Mouse (Mus musculus) kidney, postnatal 0 days (tissue): ENCODE measurements around the gene B3gnt7. TPM values are rescaled to one million over a fixed set of nuclear protein-coding genes. Genes with fewer than 3 reads are reported as not detected.

ENCODE experiments used
- ATAC-seq: fragments of 200-750 bp; cut with Nextera tagmentation; replicated peaks from 2 replicates; pipeline ENCODE4 v1.8.0; 2017; ENCODE audit warnings: low read depth, moderate number of reproducible peaks, moderate TSS enrichment, moderate library complexity; ENCODE audit not compliant: low FRiP score
- DNase-seq: peaks from one replicate; pipeline ENCODE4 v3.0.0-alpha.2; 2016; ENCODE audit warnings: low spot score
- H3K27ac ChIP-seq: fragments of 300-500 bp; sonication (generic); 2 replicates; pipeline ENCODE4 v1.5.1; 2014; ENCODE audit warnings: mild to moderate bottlenecking
- H3K27me3 ChIP-seq: fragments of 300-500 bp; sonication (generic); 2 replicates; pipeline ENCODE4 v1.6.1; 2014; ENCODE audit warnings: low read length, mixed read lengths; ENCODE audit not compliant: insufficient read depth
- H3K36me3 ChIP-seq: fragments of 300-500 bp; sonication (generic); 2 replicates; pipeline ENCODE4 v1.6.1; 2014; ENCODE audit warnings: low read length, mixed read lengths; ENCODE audit not compliant: insufficient read depth
- H3K4me1 ChIP-seq: fragments of 300-500 bp; sonication (generic); replicated peaks from 2 replicates; pipeline ENCODE4 v1.6.1; 2014; ENCODE audit warnings: antibody characterized with exemption, low read length, mixed read lengths; ENCODE audit not compliant: insufficient read depth
- H3K4me2 ChIP-seq: fragments of 300-500 bp; sonication (generic); 2 replicates; pipeline ENCODE4 v1.6.1; 2014; ENCODE audit warnings: mild to moderate bottlenecking, low read length, moderate library complexity, mixed read lengths
- H3K4me3 ChIP-seq: fragments of 300-500 bp; sonication (generic); replicated peaks from 2 replicates; pipeline ENCODE4 v1.5.1; 2014; ENCODE audit warnings: low read depth, low read length
- H3K9ac ChIP-seq: fragments of 300-500 bp; sonication (generic); 2 replicates; pipeline ENCODE4 v1.6.1; 2014; ENCODE audit warnings: low read depth, low read length
- H3K9me3 ChIP-seq: fragments of 300-500 bp; sonication (generic); replicated peaks from 2 replicates; pipeline ENCODE4 v1.6.1; 2016; ENCODE audit warnings: low read length, inconsistent platforms, mixed read lengths
- CTCF ChIP-seq: IDR thresholded peaks from 2 replicates; pipeline ENCODE4 v1.5.1; 2016; ENCODE audit warnings: antibody characterized with exemption, low read depth, mild to moderate bottlenecking, moderate library complexity
- WGBS: fragments of 180-500 bp; shearing (Covaris S2); extraction: QIAGEN DNeasy Blood & Tissue Kit; methylation state at CpG from one replicate; pipeline ENCODE4 v1.1.7; 2014; 5-methylcytosine and 5-hydroxymethylcytosine counted together
- polyA plus RNA-seq: library from polyadenylated mRNA; unstranded; fragments of >200 nt; fragmentation: Nextera tagmentation; extraction: Ambion mirVana; gene quantifications from 2 replicates; pipeline ENCODE4 v1.2.1, GENCODE M21; 2015

The B3gnt7 gene
- polyA plus RNA-seq, 1 experiment from 2014 or later, result 10.8 TPM

GRCm38 (mm10) chr1:86307177-86307762 is 4.6 kb downstream of the B3gnt7 start:
- Histone ChIP-seq H3K4me1 (no peaks in the 10 kb centered on the region; the same call in 1 of the 2 replicates), H3K27me3 (no peaks in the 10 kb centered on the region), H3K36me3 (no peaks in the 10 kb centered on the region), H3K9me3 (no peaks in the 10 kb centered on the region), H3K9ac (no peak overlapping the region), H3K27ac (peak overlapping the region; percentile 26; the same call in 1 of the 2 replicates), H3K4me2 (no peak overlapping the region), H3K4me3 (no peak overlapping the region)
- TF ChIP-seq CTCF, result no peak
- WGBS, result 77% methylated on average over 7 of the region's 7 CpGs
- ATAC-seq (no peak), DNase-seq (no peak)

- Histone ChIP-seq H3K9ac (no peak overlapping the region), H3K4me3 (no peak overlapping the region), H3K27me3 (no peaks in the 10 kb centered on the region), H3K36me3 (no peaks in the 10 kb centered on the region), H3K27ac (peak overlapping the region; percentile 26; the same call in 1 of the 2 replicates), H3K4me2 (no peak overlapping the region), H3K9me3 (no peaks in the 10 kb centered on the region), H3K4me1 (no peaks in the 10 kb centered on the region; the same call in 1 of the 2 replicates)
- WGBS, result 63% methylated on average over 4 of the region's 4 CpGs
- no peak for ATAC-seq
- no peak for DNase-seq
- peak; percentile 25; the same call in 1 of the 2 replicates for TF ChIP-seq CTCF
These were observed 5.4 kb downstream of the B3gnt7 start for GRCm38 (mm10) chr1:86307871-86308641.

GRCm38 (mm10) chr1:86309270-86309833 is 6.7 kb downstream of the B3gnt7 start:
- DNase-seq (no peak), ATAC-seq (no peak)
- Histone ChIP-seq H3K4me3 (no peak overlapping the region), H3K27ac (no peak overlapping the region), H3K9me3 (no peaks in the 10 kb centered on the region), H3K4me1 (no peaks in the 10 kb centered on the region), H3K4me2 (no peak overlapping the region), H3K27me3 (no peaks in the 10 kb centered on the region), H3K9ac (no peak overlapping the region), H3K36me3 (no peaks in the 10 kb centered on the region)
- no peak for TF ChIP-seq CTCF
- WGBS, result 79% methylated on average over 7 of the region's 7 CpGs

GRCm38 (mm10) chr1:86310536-86311310 is 8.1 kb downstream of the B3gnt7 start:
- 45% methylated on average over 15 of the region's 15 CpGs for WGBS
- TF ChIP-seq CTCF, result no peak
- Histone ChIP-seq H3K27me3 (no peaks in the 10 kb centered on the region), H3K9ac (no peak overlapping the region), H3K4me3 (no peak overlapping the region), H3K27ac (peak overlapping the region; percentile 54; the same call in 1 of the 2 replicates), H3K36me3 (no peaks in the 10 kb centered on the region), H3K9me3 (no peaks in the 10 kb centered on the region), H3K4me2 (no peak overlapping the region), H3K4me1 (no peaks in the 10 kb centered on the region)
- ATAC-seq (no peak), DNase-seq (no peak)

GRCm38 (mm10) chr1:86311467-86312005 is 8.9 kb downstream of the B3gnt7 start:
- H3K27ac ChIP-seq, result peak overlapping the region; percentile 54; the same call in 1 of the 2 replicates
- ATAC-seq (no peak), DNase-seq (no peak)
- no peaks in the 10 kb centered on the region for H3K9me3 ChIP-seq
- no peak overlapping the region for H3K4me2 ChIP-seq
- no peak overlapping the region for H3K4me3 ChIP-seq
- H3K9ac ChIP-seq, result no peak overlapping the region
- no peaks in the 10 kb centered on the region for H3K27me3 ChIP-seq
- no peak for TF ChIP-seq CTCF
- H3K36me3 ChIP-seq, result no peaks in the 10 kb centered on the region
- 27% methylated on average over 10 of the region's 10 CpGs for WGBS
- H3K4me1 ChIP-seq, result no peaks in the 10 kb centered on the region

GRCm38 (mm10) chr1:86312269-86312668 is 9.6 kb downstream of the B3gnt7 start:
- DNase-seq (no peak), ATAC-seq (no peak)
- no peaks in the 10 kb centered on the region for H3K36me3 ChIP-seq
- no peaks in the 10 kb centered on the region for H3K27me3 ChIP-seq
- TF ChIP-seq CTCF, result no peak
- H3K4me2 ChIP-seq, result no peak overlapping the region
- 83% methylated on average over 3 of the region's 3 CpGs for WGBS
- no peaks in the 10 kb centered on the region for H3K9me3 ChIP-seq
- H3K27ac ChIP-seq, result peak overlapping the region; percentile 22; the same call in 1 of the 2 replicates
- no peak overlapping the region for H3K9ac ChIP-seq
- H3K4me1 ChIP-seq, result no peaks in the 10 kb centered on the region
- H3K4me3 ChIP-seq, result no peak overlapping the region
